Mouse (Mus musculus): ENCODE results near the gene Slc4a4. TPM values are rescaled to one million over a fixed set of nuclear protein-coding genes. Genes with fewer than 3 reads are reported as not detected.

Slc4a4 gene
- polyA plus RNA-seq, 1 experiment from 2014 or later = 8.3 TPM

GRCm38 (mm10) chr5:88996246-88996645 lies 109.6 kb downstream of the Slc4a4 start:
- no peak for ATAC-seq
- Histone ChIP-seq H3K27me3 (ENCODE audit: control insufficient read depth, insufficient read depth, low read depth, low read length) (no peaks in the 10 kb centered on the region), H3K4me1 (ENCODE audit: control insufficient read depth, insufficient read depth, low read length) (no peaks in the 10 kb centered on the region), H3K9me3 (replicated peaks; ENCODE audit: control insufficient read depth, low read length, poor library complexity, severe bottlenecking) (0 out of 2 replicates have a peak, but pooled peaks cover 3% of the 10 kb centered on the region), H3K27ac (ENCODE audit: low read length) (no peak overlapping the region), H3K4me3 (ENCODE audit: low read depth, low read length) (no peak overlapping the region), H3K4me2 (ENCODE audit: low read length) (no peak overlapping the region), H3K9ac (ENCODE audit: low read depth, low read length) (no peak overlapping the region), H3K36me3 (ENCODE audit: control insufficient read depth, insufficient read depth, low read length) (no peaks in the 10 kb centered on the region)
- WGBS = 97% methylated on average over 8 of the region's 8 CpGs

GRCm38 (mm10) chr5:88997277-88997676 lies 110.7 kb downstream of the Slc4a4 start:
- Histone ChIP-seq H3K9me3 (replicated peaks; ENCODE audit: control insufficient read depth, low read length, poor library complexity, severe bottlenecking) (0 out of 2 replicates have a peak, but pooled peaks cover 3% of the 10 kb centered on the region), H3K4me3 (ENCODE audit: low read depth, low read length) (no peak overlapping the region), H3K27me3 (ENCODE audit: control insufficient read depth, insufficient read depth, low read depth, low read length) (no peaks in the 10 kb centered on the region), H3K9ac (ENCODE audit: low read depth, low read length) (no peak overlapping the region), H3K4me1 (ENCODE audit: control insufficient read depth, insufficient read depth, low read length) (no peaks in the 10 kb centered on the region), H3K36me3 (ENCODE audit: control insufficient read depth, insufficient read depth, low read length) (no peaks in the 10 kb centered on the region), H3K27ac (ENCODE audit: low read length) (no peak overlapping the region), H3K4me2 (ENCODE audit: low read length) (no peak overlapping the region)
- ATAC-seq = no peak
- WGBS = 94% methylated on average over 6 of the region's 6 CpGs

GRCm38 (mm10) chr5:88999793-89000192 lies 113.2 kb downstream of the Slc4a4 start:
- H3K9ac ChIP-seq (ENCODE audit: low read depth, low read length) = no peak overlapping the region
- H3K27me3 ChIP-seq (ENCODE audit: control insufficient read depth, insufficient read depth, low read depth, low read length) = no peaks in the 10 kb centered on the region
- H3K9me3 ChIP-seq (replicated peaks; ENCODE audit: control insufficient read depth, low read length, poor library complexity, severe bottlenecking) = 0 out of 2 replicates have a peak, but pooled peaks cover 3% of the 10 kb centered on the region
- no peaks in the 10 kb centered on the region for H3K36me3 ChIP-seq (ENCODE audit: control insufficient read depth, insufficient read depth, low read length)
- H3K4me2 ChIP-seq (ENCODE audit: low read length) = no peak overlapping the region
- no peaks in the 10 kb centered on the region for H3K4me1 ChIP-seq (ENCODE audit: control insufficient read depth, insufficient read depth, low read length)
- no peak for ATAC-seq
- no peak overlapping the region for H3K27ac ChIP-seq (ENCODE audit: low read length)
- WGBS = 96% methylated on average over 6 of the region's 6 CpGs
- no peak overlapping the region for H3K4me3 ChIP-seq (ENCODE audit: low read depth, low read length)

- no peak overlapping the region for H3K27ac ChIP-seq (ENCODE audit: low read length)
- ATAC-seq = no peak
- 0 out of 2 replicates have a peak, but pooled peaks cover 3% of the 10 kb centered on the region for H3K9me3 ChIP-seq (replicated peaks; ENCODE audit: control insufficient read depth, low read length, poor library complexity, severe bottlenecking)
- H3K36me3 ChIP-seq (ENCODE audit: control insufficient read depth, insufficient read depth, low read length) = no peaks in the 10 kb centered on the region
- H3K4me2 ChIP-seq (ENCODE audit: low read length) = no peak overlapping the region
- H3K27me3 ChIP-seq (ENCODE audit: control insufficient read depth, insufficient read depth, low read depth, low read length) = no peaks in the 10 kb centered on the region
- no peaks in the 10 kb centered on the region for H3K4me1 ChIP-seq (ENCODE audit: control insufficient read depth, insufficient read depth, low read length)
- no peak overlapping the region for H3K4me3 ChIP-seq (ENCODE audit: low read depth, low read length)
- 96% methylated on average over 7 of the region's 7 CpGs for WGBS
- H3K9ac ChIP-seq (ENCODE audit: low read depth, low read length) = no peak overlapping the region
Observed at GRCm38 (mm10) chr5:89000598-89000997, 114.0 kb downstream of the Slc4a4 start.

- WGBS = 71% methylated on average over 5 of the region's 5 CpGs
- no peak for ATAC-seq
- Histone ChIP-seq H3K4me3 (ENCODE audit: low read depth, low read length) (no peak overlapping the region), H3K27me3 (ENCODE audit: control insufficient read depth, insufficient read depth, low read depth, low read length) (no peaks in the 10 kb centered on the region), H3K36me3 (ENCODE audit: control insufficient read depth, insufficient read depth, low read length) (no peaks in the 10 kb centered on the region), H3K9ac (ENCODE audit: low read depth, low read length) (no peak overlapping the region), H3K9me3 (replicated peaks; ENCODE audit: control insufficient read depth, low read length, poor library complexity, severe bottlenecking) (no peaks in the 10 kb centered on the region), H3K4me1 (ENCODE audit: control insufficient read depth, insufficient read depth, low read length) (no peaks in the 10 kb centered on the region), H3K4me2 (ENCODE audit: low read length) (no peak overlapping the region), H3K27ac (ENCODE audit: low read length) (no peak overlapping the region)
Observed at GRCm38 (mm10) chr5:89010116-89010515, 123.5 kb downstream of the Slc4a4 start.

- Histone ChIP-seq H3K36me3 (ENCODE audit: control insufficient read depth, insufficient read depth, low read length) (no peaks in the 10 kb centered on the region), H3K27me3 (ENCODE audit: control insufficient read depth, insufficient read depth, low read depth, low read length) (no peaks in the 10 kb centered on the region), H3K4me2 (ENCODE audit: low read length) (no peak overlapping the region), H3K4me1 (ENCODE audit: control insufficient read depth, insufficient read depth, low read length) (no peaks in the 10 kb centered on the region), H3K27ac (ENCODE audit: low read length) (no peak overlapping the region), H3K9me3 (replicated peaks; ENCODE audit: control insufficient read depth, low read length, poor library complexity, severe bottlenecking) (no peaks in the 10 kb centered on the region), H3K4me3 (ENCODE audit: low read depth, low read length) (no peak overlapping the region), H3K9ac (ENCODE audit: low read depth, low read length) (no peak overlapping the region)
- WGBS = 94% methylated on average over 3 of the region's 3 CpGs
- no peak for ATAC-seq
Observed at GRCm38 (mm10) chr5:89012456-89012855, 125.8 kb downstream of the Slc4a4 start.

GRCm38 (mm10) chr5:89014782-89015181 lies 128.2 kb downstream of the Slc4a4 start:
- H3K4me3 ChIP-seq (ENCODE audit: low read depth, low read length) = no peak overlapping the region
- H3K27ac ChIP-seq (ENCODE audit: low read length) = no peak overlapping the region
- no peaks in the 10 kb centered on the region for H3K36me3 ChIP-seq (ENCODE audit: control insufficient read depth, insufficient read depth, low read length)
- H3K27me3 ChIP-seq (ENCODE audit: control insufficient read depth, insufficient read depth, low read depth, low read length) = no peaks in the 10 kb centered on the region
- 92% methylated on average over 2 of the region's 2 CpGs for WGBS
- no peaks in the 10 kb centered on the region for H3K4me1 ChIP-seq (ENCODE audit: control insufficient read depth, insufficient read depth, low read length)
- no peaks in the 10 kb centered on the region for H3K9me3 ChIP-seq (replicated peaks; ENCODE audit: control insufficient read depth, low read length, poor library complexity, severe bottlenecking)
- no peak overlapping the region for H3K4me2 ChIP-seq (ENCODE audit: low read length)
- ATAC-seq = no peak
- H3K9ac ChIP-seq (ENCODE audit: low read depth, low read length) = no peak overlapping the region

- WGBS = 82% methylated on average over 5 of the region's 5 CpGs
- no peak overlapping the region for H3K4me2 ChIP-seq (ENCODE audit: low read length)
- H3K4me3 ChIP-seq (ENCODE audit: low read depth, low read length) = no peak overlapping the region
- H3K9ac ChIP-seq (ENCODE audit: low read depth, low read length) = no peak overlapping the region
- H3K4me1 ChIP-seq (ENCODE audit: control insufficient read depth, insufficient read depth, low read length) = no peaks in the 10 kb centered on the region
- no peak for ATAC-seq
- no peaks in the 10 kb centered on the region for H3K36me3 ChIP-seq (ENCODE audit: control insufficient read depth, insufficient read depth, low read length)
- H3K27ac ChIP-seq (ENCODE audit: low read length) = no peak overlapping the region
- H3K9me3 ChIP-seq (replicated peaks; ENCODE audit: control insufficient read depth, low read length, poor library complexity, severe bottlenecking) = no peaks in the 10 kb centered on the region
- H3K27me3 ChIP-seq (ENCODE audit: control insufficient read depth, insufficient read depth, low read depth, low read length) = no peaks in the 10 kb centered on the region
Observed at GRCm38 (mm10) chr5:89015878-89016277, 129.3 kb downstream of the Slc4a4 start.

GRCm38 (mm10) chr5:89018537-89018936 lies 131.9 kb downstream of the Slc4a4 start:
- H3K36me3 ChIP-seq (ENCODE audit: control insufficient read depth, insufficient read depth, low read length) = no peaks in the 10 kb centered on the region
- H3K27ac ChIP-seq (ENCODE audit: low read length) = no peak overlapping the region
- H3K4me2 ChIP-seq (ENCODE audit: low read length) = no peak overlapping the region
- H3K4me1 ChIP-seq (ENCODE audit: control insufficient read depth, insufficient read depth, low read length) = no peaks in the 10 kb centered on the region
- WGBS = 65% methylated on average over 6 of the region's 6 CpGs
- no peak overlapping the region for H3K4me3 ChIP-seq (ENCODE audit: low read depth, low read length)
- H3K27me3 ChIP-seq (ENCODE audit: control insufficient read depth, insufficient read depth, low read depth, low read length) = no peaks in the 10 kb centered on the region
- no peak overlapping the region for H3K9ac ChIP-seq (ENCODE audit: low read depth, low read length)
- H3K9me3 ChIP-seq (replicated peaks; ENCODE audit: control insufficient read depth, low read length, poor library complexity, severe bottlenecking) = no peaks in the 10 kb centered on the region; the same call in 1 of the 2 replicates
- ATAC-seq = no peak
